Mouse (Mus musculus): ENCODE measurements at regions not wholly inside any gene's neighbourhood (a gene's known extent, or its start where the extent isn't known, plus 50 kb on each side); places are given as distances from the start of the nearest gene placed in this dataset.
A peak's percentile ranks its signal among the peaks of the same experiment; 100 is the strongest.
"Not testable (repeated sequence)": the region's sequence is repeated elsewhere in the genome, so short reads cannot be mapped to it uniquely, and the experiment has no call there.

GRCm38 (mm10) chr8:118209301-118209700 is 74.2 kb upstream of the Cdh13 start:
- not testable (repeated sequence) for H3K36me3 ChIP-seq; H3K9me3 ChIP-seq; ATAC-seq (ENCODE audit: low FRiP score, low read depth); H3K27me3 ChIP-seq; H3K4me1 ChIP-seq; H3K4me3 ChIP-seq; H3K9ac ChIP-seq (replicated peaks); H3K4me2 ChIP-seq (replicated peaks); H3K27ac ChIP-seq (replicated peaks)
- WGBS: 96% methylated on average over 16 of the region's 16 CpGs

GRCm38 (mm10) chr8:118190866-118191265 is 92.7 kb upstream of the Cdh13 start:
- Histone ChIP-seq H3K27me3 (no peaks in the 10 kb centered on the region), H3K4me1 (peaks cover 4% of the 10 kb centered on the region; the same call in 1 of the 2 replicates), H3K4me3 (no peak overlapping the region), H3K9ac (replicated peaks) (no peak overlapping the region), H3K36me3 (no peaks in the 10 kb centered on the region), H3K27ac (replicated peaks) (no peak overlapping the region), H3K9me3 (no peaks in the 10 kb centered on the region), H3K4me2 (replicated peaks) (no peak overlapping the region)
- ATAC-seq (ENCODE audit: low FRiP score, low read depth): no peak
- 88% methylated on average over 6 of the region's 6 CpGs for WGBS

GRCm38 (mm10) chr8:118189226-118189625 is 94.3 kb upstream of the Cdh13 start:
- Histone ChIP-seq H3K9me3 (no peaks in the 10 kb centered on the region), H3K4me1 (peaks cover 4% of the 10 kb centered on the region; the same call in 1 of the 2 replicates), H3K27me3 (no peaks in the 10 kb centered on the region), H3K4me2 (replicated peaks) (no peak overlapping the region), H3K36me3 (no peaks in the 10 kb centered on the region), H3K9ac (replicated peaks) (no peak overlapping the region), H3K4me3 (no peak overlapping the region), H3K27ac (replicated peaks) (no peak overlapping the region)
- no peak for ATAC-seq (ENCODE audit: low FRiP score, low read depth)
- WGBS: 74% methylated on average over 15 of the region's 15 CpGs

DNA sequence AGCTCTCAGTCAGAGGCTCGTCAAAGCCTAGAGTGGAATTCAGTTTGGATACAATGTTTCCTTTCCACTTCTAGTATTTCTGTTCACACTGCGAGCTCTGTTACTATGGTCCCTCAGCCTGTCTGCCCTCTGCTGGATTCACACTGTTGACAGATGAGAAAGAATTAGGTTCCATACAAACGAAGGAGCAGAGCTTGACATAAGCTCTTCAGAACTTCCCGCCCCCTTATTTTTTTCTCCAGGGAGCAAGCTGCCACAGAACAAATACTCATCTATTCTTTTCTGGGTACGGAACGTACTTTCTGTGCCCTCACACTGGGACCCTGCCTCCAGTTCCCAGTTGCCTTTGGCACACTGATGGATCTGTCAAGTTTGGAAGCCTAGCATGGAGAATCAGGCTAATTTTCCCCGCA is 114.5 kb upstream of the Cdh13 start:
- no peak overlapping the region for H3K27ac ChIP-seq (replicated peaks)
- WGBS: 52% methylated on average over 7 of the region's 7 CpGs
- no peaks in the 10 kb centered on the region for H3K27me3 ChIP-seq
- H3K4me3 ChIP-seq: no peak overlapping the region
- H3K4me2 ChIP-seq (replicated peaks): no peak overlapping the region
- H3K4me1 ChIP-seq: no peaks in the 10 kb centered on the region
- H3K9me3 ChIP-seq: no peaks in the 10 kb centered on the region
- H3K9ac ChIP-seq (replicated peaks): no peak overlapping the region
- H3K36me3 ChIP-seq: no peaks in the 10 kb centered on the region
- no peak for ATAC-seq (ENCODE audit: low FRiP score, low read depth)

- no peak overlapping the region for H3K4me3 ChIP-seq
- H3K9me3 ChIP-seq: no peaks in the 10 kb centered on the region
- H3K36me3 ChIP-seq: no peaks in the 10 kb centered on the region
- no peak overlapping the region for H3K27ac ChIP-seq (replicated peaks)
- H3K27me3 ChIP-seq: no peaks in the 10 kb centered on the region
- no peak overlapping the region for H3K4me2 ChIP-seq (replicated peaks)
- ATAC-seq (ENCODE audit: low FRiP score, low read depth): no peak
- WGBS: 78% methylated on average over 10 of the region's 10 CpGs
- no peak overlapping the region for H3K9ac ChIP-seq (replicated peaks)
- H3K4me1 ChIP-seq: peaks cover 6% of the 10 kb centered on the region; the same call in 1 of the 2 replicates
These were observed 121.4 kb upstream of the Cdh13 start for GRCm38 (mm10) chr8:118162171-118162570.

GRCm38 (mm10) chr8:118147359-118148205 is 136.0 kb upstream of the Cdh13 start:
- H3K9me3 ChIP-seq: no peaks in the 10 kb centered on the region
- no peak overlapping the region for H3K4me3 ChIP-seq
- peak overlapping the region; percentile 35 for H3K27ac ChIP-seq (replicated peaks)
- no peaks in the 10 kb centered on the region for H3K36me3 ChIP-seq
- H3K9ac ChIP-seq (replicated peaks): no peak overlapping the region; the same call in 1 of the 2 replicates
- peak; percentile 52; the same call in 1 of the 2 replicates for ATAC-seq (ENCODE audit: low FRiP score, low read depth)
- no peaks in the 10 kb centered on the region for H3K27me3 ChIP-seq
- peak overlapping the region; percentile 6; the same call in 1 of the 2 replicates for H3K4me2 ChIP-seq (replicated peaks)
- WGBS: 42% methylated on average over 10 of the region's 10 CpGs
- H3K4me1 ChIP-seq: peaks cover 17% of the 10 kb centered on the region

DNA sequence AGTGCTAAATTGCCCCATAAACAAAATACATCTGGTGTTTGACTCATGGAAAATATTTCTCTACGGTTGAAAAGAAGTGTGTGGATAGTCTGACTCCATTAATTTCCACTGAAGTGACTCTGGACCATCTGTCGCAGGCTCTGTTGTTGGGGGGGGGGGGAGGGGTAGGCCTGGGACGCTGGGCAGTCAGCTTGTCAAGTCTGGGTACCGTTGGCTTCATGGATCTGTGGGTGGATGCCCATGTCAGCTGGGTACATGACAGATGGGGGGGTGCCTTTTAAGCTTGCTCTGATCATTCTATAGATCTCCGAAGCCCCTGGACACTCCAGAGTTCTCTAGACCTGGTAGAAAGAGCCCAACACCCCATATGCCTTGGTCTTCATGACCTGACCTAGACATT is 139.0 kb upstream of the Cdh13 start:
- H3K4me1 ChIP-seq: peaks cover 17% of the 10 kb centered on the region
- H3K27me3 ChIP-seq: no peaks in the 10 kb centered on the region
- H3K36me3 ChIP-seq: no peaks in the 10 kb centered on the region
- H3K4me3 ChIP-seq: no peak overlapping the region
- no peak for ATAC-seq (ENCODE audit: low FRiP score, low read depth)
- no peak overlapping the region for H3K27ac ChIP-seq (replicated peaks)
- no peaks in the 10 kb centered on the region for H3K9me3 ChIP-seq
- no peak overlapping the region for H3K4me2 ChIP-seq (replicated peaks)
- WGBS: 79% methylated on average over 5 of the region's 5 CpGs
- no peak overlapping the region for H3K9ac ChIP-seq (replicated peaks)

GRCm38 (mm10) chr8:118142311-118142710 is 141.2 kb upstream of the Cdh13 start:
- WGBS: 93% methylated on average over 8 of the region's 8 CpGs
- Histone ChIP-seq H3K9me3 (no peaks in the 10 kb centered on the region), H3K4me2 (replicated peaks) (no peak overlapping the region), H3K27me3 (no peaks in the 10 kb centered on the region), H3K27ac (replicated peaks) (no peak overlapping the region), H3K4me3 (no peak overlapping the region), H3K4me1 (peaks cover 7% of the 10 kb centered on the region), H3K9ac (replicated peaks) (no peak overlapping the region), H3K36me3 (no peaks in the 10 kb centered on the region)
- no peak for ATAC-seq (ENCODE audit: low FRiP score, low read depth)

- no peak overlapping the region for H3K4me2 ChIP-seq (replicated peaks)
- no peaks in the 10 kb centered on the region for H3K27me3 ChIP-seq
- H3K4me1 ChIP-seq: no peaks in the 10 kb centered on the region
- H3K27ac ChIP-seq (replicated peaks): no peak overlapping the region
- no peaks in the 10 kb centered on the region for H3K36me3 ChIP-seq
- no peaks in the 10 kb centered on the region for H3K9me3 ChIP-seq
- no peak overlapping the region for H3K4me3 ChIP-seq
- no peak for ATAC-seq (ENCODE audit: low FRiP score, low read depth)
- 83% methylated on average over 6 of the region's 6 CpGs for WGBS
- H3K9ac ChIP-seq (replicated peaks): no peak overlapping the region
These were observed 143.6 kb upstream of the Cdh13 start for GRCm38 (mm10) chr8:118139928-118140327.

DNA sequence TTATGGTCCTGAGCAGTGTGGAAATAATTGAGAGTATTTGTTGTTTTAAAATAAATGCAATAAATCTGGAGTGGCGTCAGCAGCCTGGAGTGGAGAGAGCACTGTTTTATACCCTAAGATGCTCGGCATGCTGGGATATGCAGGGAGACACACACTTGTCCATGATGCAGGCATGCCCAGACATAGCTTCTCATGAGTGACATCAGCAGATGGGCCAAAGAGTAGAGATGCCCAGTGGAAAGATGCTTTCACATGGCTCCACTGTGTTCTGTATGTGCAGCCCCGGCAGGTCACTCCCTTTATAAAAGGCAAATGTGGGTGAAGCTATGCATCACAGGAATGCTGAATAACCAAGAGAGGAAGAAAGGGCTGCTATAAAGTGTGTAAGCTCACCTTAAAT is 145.7 kb upstream of the Cdh13 start:
- no peak overlapping the region for H3K4me3 ChIP-seq
- no peak overlapping the region for H3K4me2 ChIP-seq (replicated peaks)
- no peaks in the 10 kb centered on the region for H3K9me3 ChIP-seq
- no peak overlapping the region for H3K27ac ChIP-seq (replicated peaks)
- H3K9ac ChIP-seq (replicated peaks): no peak overlapping the region
- no peaks in the 10 kb centered on the region for H3K4me1 ChIP-seq
- H3K36me3 ChIP-seq: no peaks in the 10 kb centered on the region
- WGBS: 91% methylated on average over 3 of the region's 3 CpGs
- ATAC-seq (ENCODE audit: low FRiP score, low read depth): no peak
- no peaks in the 10 kb centered on the region for H3K27me3 ChIP-seq

DNA sequence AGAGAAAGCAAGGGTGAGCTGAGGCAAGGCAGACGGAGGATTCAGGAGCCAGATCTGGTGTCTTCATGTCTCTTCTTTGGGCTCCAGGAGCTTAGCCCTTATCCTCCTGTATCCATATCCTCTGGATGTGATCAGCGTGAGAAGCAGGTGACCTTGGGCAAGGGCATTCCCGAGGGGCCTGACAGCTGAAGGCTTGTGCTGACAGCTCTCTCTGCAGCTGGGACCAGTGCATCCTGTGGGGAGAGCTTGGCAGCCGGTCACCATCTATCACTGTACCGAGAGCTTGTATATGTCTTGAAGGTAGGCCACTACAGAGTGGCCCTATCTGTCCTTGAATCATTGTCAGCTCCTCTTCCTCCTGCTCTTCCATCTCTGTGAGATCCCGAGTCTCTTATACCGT is 158.5 kb upstream of the Cdh13 start:
- Histone ChIP-seq H3K9me3 (no peaks in the 10 kb centered on the region), H3K36me3 (no peaks in the 10 kb centered on the region), H3K4me1 (no peaks in the 10 kb centered on the region), H3K9ac (replicated peaks) (no peak overlapping the region), H3K4me3 (no peak overlapping the region), H3K27me3 (no peaks in the 10 kb centered on the region), H3K4me2 (replicated peaks) (no peak overlapping the region), H3K27ac (replicated peaks) (no peak overlapping the region)
- no peak for ATAC-seq (ENCODE audit: low FRiP score, low read depth)
- 80% methylated on average over 7 of the region's 7 CpGs for WGBS

- Histone ChIP-seq H3K9me3 (no peaks in the 10 kb centered on the region), H3K4me1 (peaks cover 8% of the 10 kb centered on the region; the same call in 1 of the 2 replicates), H3K4me2 (replicated peaks) (no peak overlapping the region), H3K27me3 (no peaks in the 10 kb centered on the region), H3K36me3 (no peaks in the 10 kb centered on the region), H3K9ac (replicated peaks) (no peak overlapping the region), H3K4me3 (no peak overlapping the region), H3K27ac (replicated peaks) (no peak overlapping the region)
- 0 out of 2 replicates have a peak, but pooled peaks have one; percentile 27 for ATAC-seq (ENCODE audit: low FRiP score, low read depth)
- 70% methylated on average over 8 of the region's 8 CpGs for WGBS
These were observed 169.3 kb upstream of the Cdh13 start for GRCm38 (mm10) chr8:118114253-118114652.
